Mouse (Mus musculus) heart, postnatal 0 days (tissue): ENCODE measurements around the gene Pdcd1.

Experiments
- CTCF ChIP-seq: IDR thresholded peaks from 2 replicates; pipeline ENCODE4 v1.5.1; 2016; ENCODE audit warnings: antibody characterized with exemption, control low read depth, low read depth
- EP300 ChIP-seq: IDR thresholded peaks from 2 replicates; pipeline ENCODE4 v1.6.1; 2016; ENCODE audit warnings: antibody characterized with exemption, low read depth

DNA sequence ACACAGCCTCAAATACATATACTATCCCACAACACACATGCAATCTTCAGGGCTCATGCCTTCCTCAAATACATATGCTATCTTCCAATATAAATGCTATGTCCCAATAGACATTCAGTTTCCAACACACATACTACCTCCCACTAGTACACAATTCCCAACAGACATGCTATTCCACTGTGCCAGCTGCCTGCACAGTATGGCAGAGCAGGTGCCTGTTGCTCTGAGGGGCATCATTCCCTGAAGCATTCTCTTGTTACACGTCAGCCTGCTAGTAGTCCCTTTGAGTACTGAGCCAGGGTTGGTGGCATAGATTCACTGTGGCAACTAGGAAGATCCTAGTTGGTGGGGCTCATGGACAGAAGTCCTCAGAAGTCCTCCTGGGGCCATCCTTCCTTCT lies 2.1 kb upstream of the Pdcd1 start:
- TF ChIP-seq CTCF (no peak), EP300 (no peak)
